ENCODE assay signal across 13 mouse cellular contexts in the genomic region with DNA sequence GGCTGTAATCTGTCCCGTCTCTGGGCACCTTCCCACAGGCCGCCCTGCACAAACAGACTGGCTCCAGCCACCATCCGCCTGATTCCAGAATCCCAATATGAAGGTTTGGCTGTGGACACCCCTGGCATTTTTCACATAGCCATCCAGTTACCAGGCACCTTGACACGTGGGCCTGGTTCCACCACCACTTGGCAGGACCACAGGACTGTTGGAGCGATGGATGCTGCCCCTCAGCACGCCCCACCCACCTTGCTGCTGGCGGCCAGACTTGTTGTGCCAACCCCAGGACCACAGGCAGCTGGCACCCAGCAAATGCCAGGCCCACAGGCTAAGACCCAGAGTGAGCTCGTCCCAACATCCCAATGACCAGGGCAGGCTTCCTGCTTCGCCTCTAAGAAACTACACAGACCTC. TPM values are rescaled to one million over a fixed set of nuclear protein-coding genes. Genes with fewer than 3 reads are reported as not detected.
DNase-seq lines count a peak whose midpoint lies in the region.
"Had no signal": no experiment of that assay in that cellular context is flagged by ENCODE, and none has a peak within 500 bp of the region (broad histone marks: within the 10 kb centered on the region; RNA-seq: fewer than 3 reads in every experiment).

No protein-coding gene starts in this region.

- peak; percentile 74 to 87 for DNase-seq in cerebellum, postnatal 10 days
- no peak for DNase-seq in cerebellum, adult 18-20 months
- DNase-seq in heart, adult 11 months: peak; percentile 90
- no peak for DNase-seq in heart, postnatal 25 days (ENCODE audit: low spot score)
- DNase-seq in kidney, postnatal 14 days: peak; percentile 62
- DNase-seq in kidney, adult 18-20 months: no peak
- DNase-seq in right cerebral cortex, postnatal 4 days: peak; percentile 17
- no peak for DNase-seq in right cerebral cortex, postnatal 14 days
- DNase-seq: adrenal gland, postnatal 25 days; lung, postnatal 10 days; thymus, postnatal 4 days had no signal

- intact Hi-C loops in heart, postnatal 25 days (cut with DNase I): loop anchor here (5.0 kb wide), 1 partner anchor 187 kb away; no protein-coding TSS in a partner anchor

RNA-seq across cellular contexts. Expression of a gene that starts 11.5 kb away (rescaled TPM):
- total RNA-seq in heart, postnatal 25 days (2021): not detected
- total RNA-seq: gastrocnemius, adult 8-10 months; hematopoietic stem cell, adult 5-6 weeks had no signal

Comparison
In these comparisons a context has a peak if more than half of its experiments do, and no peak if none do; other contexts are left out.
1. DNase-seq: peak in cerebellum, postnatal 10 days (2 of 2), heart, adult 11 months (single experiment), kidney, postnatal 14 days (single experiment) and right cerebral cortex, postnatal 4 days (single experiment); none in cerebellum, adult 18-20 months (0 of 2), heart, postnatal 25 days (single experiment), kidney, adult 18-20 months (single experiment) and right cerebral cortex, postnatal 14 days (single experiment).